Mouse (Mus musculus): ENCODE measurements around the gene Epha7. TPM values are rescaled to one million over a fixed set of nuclear protein-coding genes. Genes with fewer than 3 reads are reported as not detected.

Epha7 gene
- polyA plus RNA-seq, 1 experiment = not detected

DNA sequence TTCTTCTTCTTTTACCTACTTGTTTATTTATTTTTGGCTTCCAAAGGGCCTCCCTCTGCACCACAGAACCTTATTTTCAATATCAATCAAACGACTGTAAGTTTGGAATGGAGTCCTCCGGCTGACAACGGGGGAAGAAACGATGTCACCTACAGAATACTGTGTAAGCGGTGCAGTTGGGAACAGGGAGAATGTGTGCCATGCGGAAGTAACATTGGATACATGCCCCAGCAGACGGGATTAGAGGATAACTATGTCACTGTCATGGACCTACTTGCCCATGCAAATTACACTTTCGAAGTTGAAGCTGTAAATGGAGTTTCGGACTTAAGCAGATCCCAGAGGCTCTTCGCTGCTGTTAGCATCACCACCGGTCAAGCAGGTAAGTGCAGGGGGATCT, 58.7 kb downstream of the Epha7 start:
- no peak for TF ChIP-seq GATA1 (IDR thresholded peaks at IDR 0.05; ENCODE audit: low read length)

GRCm38 (mm10) chr4:28881271-28882044, 68.5 kb downstream of the Epha7 start:
- TF ChIP-seq GATA1 (IDR thresholded peaks at IDR 0.05; ENCODE audit: low read length) = no peak

- TF ChIP-seq GATA1 (IDR thresholded peaks at IDR 0.05; ENCODE audit: low read length) = no peak
These were observed 76.7 kb downstream of the Epha7 start for GRCm38 (mm10) chr4:28889630-28890029.

DNA sequence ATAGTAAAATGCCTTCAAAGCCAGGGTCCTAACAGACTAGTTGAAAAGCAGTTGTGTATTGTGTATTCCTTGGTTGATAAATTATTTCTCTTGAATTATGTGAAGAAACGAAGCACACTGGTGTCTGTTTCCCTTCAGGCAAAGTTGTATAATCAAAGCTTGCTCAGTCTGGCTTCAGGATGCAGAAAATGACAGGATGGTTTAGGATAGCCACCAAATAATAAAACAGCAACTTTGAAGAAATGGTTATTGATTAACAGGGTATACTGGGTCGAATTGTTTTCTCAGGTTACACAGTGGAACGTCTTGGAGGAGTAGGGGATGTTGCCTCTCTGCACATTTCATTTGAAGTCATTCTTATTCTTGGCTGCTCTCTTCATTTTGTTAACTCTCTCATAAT, 77.2 kb downstream of the Epha7 start:
- no peak for TF ChIP-seq GATA1 (IDR thresholded peaks at IDR 0.05; ENCODE audit: low read length)

GRCm38 (mm10) chr4:28895480-28895879, 82.5 kb downstream of the Epha7 start:
- no peak for TF ChIP-seq GATA1 (IDR thresholded peaks at IDR 0.05; ENCODE audit: low read length)

DNA sequence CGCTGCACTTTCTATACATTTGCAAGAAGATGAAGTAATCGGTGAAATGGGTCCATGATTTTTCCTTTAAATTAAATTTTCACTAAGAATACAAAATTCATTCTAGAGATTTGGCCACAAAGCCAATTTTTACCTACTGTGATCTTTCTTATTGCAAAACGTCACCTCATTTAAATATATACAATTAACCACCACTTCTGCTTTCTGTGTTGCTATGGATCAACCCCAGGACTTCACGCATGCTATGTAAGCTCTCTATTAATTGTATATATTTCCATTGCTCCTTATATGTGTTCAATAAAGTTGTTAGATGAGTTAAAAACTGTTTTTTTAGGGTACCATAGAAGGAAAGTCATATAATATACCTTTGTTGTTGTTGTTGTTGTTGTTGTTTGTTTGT, 86.4 kb downstream of the Epha7 start:
- TF ChIP-seq GATA1 (IDR thresholded peaks at IDR 0.05; ENCODE audit: low read length) = no peak

- TF ChIP-seq GATA1 (IDR thresholded peaks at IDR 0.05; ENCODE audit: low read length) = no peak
These were observed 86.9 kb downstream of the Epha7 start for GRCm38 (mm10) chr4:28899783-28900182.

- no peak for TF ChIP-seq GATA1 (IDR thresholded peaks at IDR 0.05; ENCODE audit: low read length)
These were observed 88.6 kb downstream of the Epha7 start for GRCm38 (mm10) chr4:28901496-28901895.

GRCm38 (mm10) chr4:28902004-28902704, 89.2 kb downstream of the Epha7 start:
- no peak for TF ChIP-seq GATA1 (IDR thresholded peaks at IDR 0.05; ENCODE audit: low read length)

- TF ChIP-seq GATA1 (IDR thresholded peaks at IDR 0.05; ENCODE audit: low read length) = no peak
These were observed 94.1 kb downstream of the Epha7 start for GRCm38 (mm10) chr4:28906985-28907384.

GRCm38 (mm10) chr4:28910127-28910526, 97.2 kb downstream of the Epha7 start:
- no peak for TF ChIP-seq GATA1 (IDR thresholded peaks at IDR 0.05; ENCODE audit: low read length)

DNA sequence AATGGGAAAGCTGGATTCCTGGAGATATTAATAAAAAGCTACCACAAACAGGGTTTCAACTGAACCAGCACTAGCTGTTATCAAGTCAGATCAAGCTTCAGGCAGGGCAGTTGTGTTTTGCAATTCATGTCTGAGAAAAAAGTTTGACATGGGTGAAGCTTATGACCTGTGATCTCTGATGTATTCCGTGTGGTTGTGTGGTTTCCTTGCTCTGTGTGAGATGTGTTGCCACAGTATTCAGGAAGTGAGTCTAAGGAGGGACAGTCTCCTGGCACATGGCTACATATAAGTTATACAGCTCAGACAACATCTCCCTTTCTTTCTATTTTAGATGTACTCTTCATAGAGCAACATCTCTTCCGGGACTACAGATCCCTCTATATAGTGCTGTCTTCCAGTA, 99.1 kb downstream of the Epha7 start:
- no peak for TF ChIP-seq GATA1 (IDR thresholded peaks at IDR 0.05; ENCODE audit: low read length)

DNA sequence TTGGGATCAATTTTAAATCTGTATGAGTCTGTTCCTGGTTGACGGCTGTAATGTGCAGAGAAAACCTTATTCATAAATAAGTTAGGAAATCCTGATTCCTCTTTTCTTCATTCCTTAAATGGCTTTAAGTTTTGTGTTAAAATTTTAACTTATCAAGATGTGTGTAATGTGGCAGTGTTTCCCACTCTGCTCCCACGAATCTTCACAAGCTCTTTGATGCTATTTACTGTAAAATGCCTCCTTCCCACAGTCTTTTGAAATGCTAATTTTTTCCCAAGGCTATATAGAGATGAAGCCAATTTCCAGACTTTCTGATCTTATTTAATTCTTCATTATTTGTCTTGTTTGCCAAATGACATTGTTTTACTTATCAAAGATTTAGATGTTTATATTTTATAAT, 100.7 kb downstream of the Epha7 start:
- no peak for TF ChIP-seq GATA1 (IDR thresholded peaks at IDR 0.05; ENCODE audit: low read length)

GRCm38 (mm10) chr4:28920645-28921044, 107.7 kb downstream of the Epha7 start:
- TF ChIP-seq GATA1 (IDR thresholded peaks at IDR 0.05; ENCODE audit: low read length) = no peak

DNA sequence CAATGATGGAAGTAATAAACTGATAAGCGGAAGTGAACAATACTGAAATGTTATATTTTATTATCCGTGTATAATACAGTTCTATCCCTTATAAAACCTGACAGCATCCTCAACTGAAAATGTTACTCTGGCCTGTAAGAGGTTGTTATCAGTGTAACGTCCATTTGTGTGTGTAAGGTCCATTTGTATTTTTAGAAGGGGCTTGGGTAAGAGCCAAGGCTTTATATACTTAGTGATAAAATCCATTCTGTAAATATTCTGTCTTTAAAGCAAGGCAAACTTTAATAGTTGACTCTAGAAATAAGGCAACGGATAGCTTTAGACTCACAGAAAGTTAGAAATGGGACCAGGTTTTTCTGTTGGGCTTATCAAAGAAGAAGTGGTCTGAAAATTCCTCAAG, 113.1 kb downstream of the Epha7 start:
- TF ChIP-seq GATA1 (IDR thresholded peaks at IDR 0.05; ENCODE audit: low read length) = no peak

DNA sequence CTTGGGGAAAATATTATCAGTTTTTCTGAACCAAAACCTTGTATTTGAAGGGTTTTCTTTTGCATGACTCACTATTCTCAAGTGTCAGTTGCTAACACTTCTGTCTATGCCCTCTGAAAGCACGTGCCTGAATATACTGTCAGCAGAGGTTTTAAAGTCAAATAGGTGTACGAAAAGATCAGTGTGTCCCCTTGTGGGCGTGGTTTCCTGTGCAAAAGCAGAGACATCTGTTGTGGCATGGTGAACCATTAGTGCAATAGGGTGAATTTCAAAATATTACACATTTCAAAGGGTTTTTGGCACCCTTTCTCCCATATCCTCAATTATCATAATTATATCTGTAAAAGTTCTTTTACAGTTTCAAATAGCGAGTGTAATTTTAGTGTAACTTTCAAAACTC, 120.5 kb downstream of the Epha7 start:
- TF ChIP-seq GATA1 (IDR thresholded peaks at IDR 0.05; ENCODE audit: low read length) = no peak

DNA sequence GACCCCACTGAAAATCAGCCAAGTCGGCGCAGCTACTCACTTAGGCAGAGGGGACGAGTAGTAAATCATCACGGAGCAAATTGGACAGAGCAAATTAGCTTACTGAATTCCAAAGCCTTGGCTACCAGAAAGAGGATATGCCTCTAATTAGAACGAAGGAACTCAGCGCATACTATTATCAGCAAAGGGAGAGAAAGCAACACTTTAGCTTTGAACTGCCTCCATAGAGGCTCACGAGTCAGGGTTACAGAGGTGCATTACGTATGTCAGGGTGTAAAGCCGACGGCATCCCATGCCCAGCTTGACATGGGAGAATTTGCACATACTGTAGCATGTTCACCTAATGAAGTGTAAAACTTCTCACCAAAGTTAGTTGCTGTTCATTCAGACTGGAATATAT, 121.9 kb downstream of the Epha7 start:
- TF ChIP-seq GATA1 (IDR thresholded peaks at IDR 0.05; ENCODE audit: low read length) = no peak
